Mouse (Mus musculus) midbrain, embryonic 16.5 days (tissue): ENCODE measurements around the gene Plekhh2. TPM values are rescaled to one million over a fixed set of nuclear protein-coding genes. Genes with fewer than 3 reads are reported as not detected.

Experiments
- ATAC-seq: fragments of 200-750 bp; cut with Nextera tagmentation; 2 replicates; pipeline ENCODE4 v1.8.0; 2017; ENCODE audit warnings: moderate TSS enrichment
- H3K27ac ChIP-seq: fragments of 300-500 bp; sonication (generic); 2 replicates; pipeline ENCODE4 v1.5.1; 2014; ENCODE audit warnings: mild to moderate bottlenecking, low read length, mixed read lengths
- H3K27me3 ChIP-seq: fragments of 300-500 bp; sonication (generic); 2 replicates; pipeline ENCODE4 v1.6.1; 2014; ENCODE audit warnings: low read depth, low read length, mixed read lengths; ENCODE audit not compliant: control insufficient read depth, insufficient read depth
- H3K36me3 ChIP-seq: fragments of 300-500 bp; sonication (generic); 2 replicates; pipeline ENCODE4 v1.6.1; 2014; ENCODE audit warnings: mild to moderate bottlenecking, low read length, moderate library complexity, mixed read lengths; ENCODE audit not compliant: control insufficient read depth, insufficient read depth
- H3K4me1 ChIP-seq: fragments of 300-500 bp; sonication (generic); 2 replicates; pipeline ENCODE4 v1.6.1; 2014; ENCODE audit warnings: mild to moderate bottlenecking, low read length, mixed read lengths; ENCODE audit not compliant: control insufficient read depth, insufficient read depth
- H3K4me2 ChIP-seq: fragments of 300-500 bp; sonication (generic); 2 replicates; pipeline ENCODE4 v1.6.1; 2014; ENCODE audit warnings: mild to moderate bottlenecking, low read length, mixed read lengths
- H3K4me3 ChIP-seq: fragments of 300-500 bp; sonication (generic); 2 replicates; pipeline ENCODE4 v1.5.1; 2014; ENCODE audit warnings: low read depth, mild to moderate bottlenecking, low read length, moderate library complexity, mixed read lengths
- H3K9ac ChIP-seq: fragments of 300-500 bp; sonication (generic); 2 replicates; pipeline ENCODE4 v1.6.1; 2014; ENCODE audit warnings: low read depth, low read length, mixed read lengths
- H3K9me3 ChIP-seq: fragments of 300-500 bp; sonication (generic); replicated peaks from 2 replicates; pipeline ENCODE4 v1.6.1; 2014; ENCODE audit warnings: mild to moderate bottlenecking, low read length, mixed read lengths; ENCODE audit not compliant: control insufficient read depth, poor library complexity, severe bottlenecking
- WGBS: fragments of 180-500 bp; shearing (Covaris S2); extraction: QIAGEN DNeasy Blood & Tissue Kit; methylation state at CpG from one replicate; pipeline ENCODE4 v1.1.7; 2014; 5-methylcytosine and 5-hydroxymethylcytosine counted together
- polyA plus RNA-seq: library from polyadenylated mRNA; unstranded; fragments of >200 nt; fragmentation: Nextera tagmentation; extraction: Ambion mirVana; gene quantifications from 2 replicates; pipeline ENCODE4 v1.2.1, GENCODE M21; 2015

Gene Plekhh2
- polyA plus RNA-seq, 1 experiment from 2014 or later: 2.3 TPM

- Histone ChIP-seq H3K4me2 (no peak overlapping the region), H3K9me3 (no peaks in the 10 kb centered on the region), H3K36me3 (no peaks in the 10 kb centered on the region), H3K9ac (no peak overlapping the region), H3K4me3 (no peak overlapping the region), H3K27me3 (no peaks in the 10 kb centered on the region), H3K27ac (no peak overlapping the region), H3K4me1 (no peaks in the 10 kb centered on the region)
- no peak for ATAC-seq
- WGBS: 84% methylated on average over 16 of the region's 16 CpGs
Measured at GRCm38 (mm10) chr17:84576621-84577293, 65.1 kb downstream of the Plekhh2 start.

GRCm38 (mm10) chr17:84579249-84579648 is 67.6 kb downstream of the Plekhh2 start:
- Histone ChIP-seq H3K4me2 (no peak overlapping the region), H3K4me3 (no peak overlapping the region)
- WGBS: 89% methylated on average over 8 of the region's 8 CpGs

GRCm38 (mm10) chr17:84579817-84580216 is 68.1 kb downstream of the Plekhh2 start:
- no peak overlapping the region for H3K4me2 ChIP-seq
- no peaks in the 10 kb centered on the region for H3K27me3 ChIP-seq
- no peak overlapping the region for H3K4me3 ChIP-seq
- no peak for ATAC-seq
- no peak overlapping the region for H3K9ac ChIP-seq
- H3K36me3 ChIP-seq: no peaks in the 10 kb centered on the region
- no peaks in the 10 kb centered on the region for H3K4me1 ChIP-seq
- 88% methylated on average over 10 of the region's 10 CpGs for WGBS
- no peak overlapping the region for H3K27ac ChIP-seq
- H3K9me3 ChIP-seq: no peaks in the 10 kb centered on the region

More at GRCm38 (mm10) chr17:84579249-84579648, 67.6 kb downstream of the Plekhh2 start:
- H3K27ac ChIP-seq: no peak overlapping the region
- no peaks in the 10 kb centered on the region for H3K27me3 ChIP-seq
- no peak overlapping the region for H3K9ac ChIP-seq
- H3K9me3 ChIP-seq: no peaks in the 10 kb centered on the region
- no peak for ATAC-seq
- H3K4me1 ChIP-seq: no peaks in the 10 kb centered on the region
- no peaks in the 10 kb centered on the region for H3K36me3 ChIP-seq

- no peaks in the 10 kb centered on the region for H3K36me3 ChIP-seq
- no peaks in the 10 kb centered on the region for H3K27me3 ChIP-seq
- no peak overlapping the region for H3K4me3 ChIP-seq
- ATAC-seq: no peak
- no peaks in the 10 kb centered on the region for H3K9me3 ChIP-seq
- H3K4me1 ChIP-seq: no peaks in the 10 kb centered on the region
- 62% methylated on average over 8 of the region's 8 CpGs for WGBS
- no peak overlapping the region for H3K4me2 ChIP-seq
- H3K9ac ChIP-seq: no peak overlapping the region
- no peak overlapping the region for H3K27ac ChIP-seq
Measured at GRCm38 (mm10) chr17:84580821-84581220, 69.1 kb downstream of the Plekhh2 start.

GRCm38 (mm10) chr17:84581740-84582414 is 70.2 kb downstream of the Plekhh2 start:
- no peaks in the 10 kb centered on the region for H3K4me1 ChIP-seq
- H3K9me3 ChIP-seq: no peaks in the 10 kb centered on the region
- H3K4me3 ChIP-seq: no peak overlapping the region
- H3K4me2 ChIP-seq: no peak overlapping the region
- 65% methylated on average over 8 of the region's 8 CpGs for WGBS
- H3K9ac ChIP-seq: no peak overlapping the region
- ATAC-seq: no peak
- no peaks in the 10 kb centered on the region for H3K27me3 ChIP-seq
- H3K27ac ChIP-seq: no peak overlapping the region
- no peaks in the 10 kb centered on the region for H3K36me3 ChIP-seq

GRCm38 (mm10) chr17:84584107-84584506 is 72.4 kb downstream of the Plekhh2 start:
- H3K27ac ChIP-seq: no peak overlapping the region
- H3K9ac ChIP-seq: no peak overlapping the region
- no peak for ATAC-seq
- no peak overlapping the region for H3K4me3 ChIP-seq
- 73% methylated on average over 9 of the region's 9 CpGs for WGBS
- no peaks in the 10 kb centered on the region for H3K27me3 ChIP-seq
- H3K4me1 ChIP-seq: no peaks in the 10 kb centered on the region
- H3K4me2 ChIP-seq: no peak overlapping the region
- no peaks in the 10 kb centered on the region for H3K9me3 ChIP-seq
- no peaks in the 10 kb centered on the region for H3K36me3 ChIP-seq

- H3K4me2 ChIP-seq: no peak overlapping the region
- no peak for ATAC-seq
- no peak overlapping the region for H3K9ac ChIP-seq
- H3K4me3 ChIP-seq: no peak overlapping the region
- no peaks in the 10 kb centered on the region for H3K4me1 ChIP-seq
- 79% methylated on average over 8 of the region's 8 CpGs for WGBS
- H3K9me3 ChIP-seq: no peaks in the 10 kb centered on the region
- no peaks in the 10 kb centered on the region for H3K27me3 ChIP-seq
- no peaks in the 10 kb centered on the region for H3K36me3 ChIP-seq
- no peak overlapping the region for H3K27ac ChIP-seq
Measured at GRCm38 (mm10) chr17:84585104-84585503, 73.4 kb downstream of the Plekhh2 start.

- ATAC-seq: no peak
- WGBS: 93% methylated on average over 7 of the region's 7 CpGs
- Histone ChIP-seq H3K9ac (no peak overlapping the region), H3K4me3 (no peak overlapping the region), H3K36me3 (no peaks in the 10 kb centered on the region), H3K4me2 (no peak overlapping the region), H3K27me3 (no peaks in the 10 kb centered on the region), H3K27ac (no peak overlapping the region), H3K9me3 (no peaks in the 10 kb centered on the region), H3K4me1 (no peaks in the 10 kb centered on the region)
Measured at GRCm38 (mm10) chr17:84590065-84590464, 78.4 kb downstream of the Plekhh2 start.

GRCm38 (mm10) chr17:84591431-84592150 is 79.9 kb downstream of the Plekhh2 start:
- ATAC-seq: no peak
- 75% methylated on average over 16 of the region's 16 CpGs for WGBS
- Histone ChIP-seq H3K4me2 (no peak overlapping the region), H3K9me3 (no peaks in the 10 kb centered on the region), H3K4me1 (0 out of 2 replicates have a peak, but pooled peaks cover 2% of the 10 kb centered on the region), H3K36me3 (no peaks in the 10 kb centered on the region), H3K9ac (no peak overlapping the region), H3K27ac (peak overlapping the region; percentile 56), H3K4me3 (no peak overlapping the region), H3K27me3 (no peaks in the 10 kb centered on the region)
